Mouse (Mus musculus) right cerebral cortex, postnatal 25 days (tissue): ENCODE data around the gene Zmynd10.
A peak's percentile ranks its signal among the peaks of the same experiment; 100 is the strongest.

ENCODE experiments used
- DNase-seq: peaks from one replicate; pipeline ENCODE4 v3.0.0; 2022

Zmynd10 gene

DNA sequence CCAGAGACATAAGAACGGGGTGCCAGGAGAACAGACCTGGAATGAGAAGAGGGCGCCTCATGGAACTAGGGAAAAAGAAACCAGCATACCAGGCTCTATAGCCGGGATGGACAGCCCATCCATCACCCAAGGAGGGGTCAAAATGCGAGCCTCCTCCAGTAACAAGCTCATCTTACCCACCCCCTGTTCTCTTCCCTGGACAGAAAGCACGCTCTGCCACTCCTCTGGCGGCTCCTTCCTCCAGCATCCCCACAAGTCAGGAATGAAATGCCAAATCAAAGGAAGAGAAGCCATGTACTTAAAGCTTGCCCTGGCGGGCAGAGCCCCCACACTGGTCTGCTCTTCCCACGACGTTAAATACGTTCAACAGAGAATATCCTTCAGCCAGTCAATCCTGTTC lies 6.1 kb upstream of the Zmynd10 start:
- no peak for DNase-seq

DNA sequence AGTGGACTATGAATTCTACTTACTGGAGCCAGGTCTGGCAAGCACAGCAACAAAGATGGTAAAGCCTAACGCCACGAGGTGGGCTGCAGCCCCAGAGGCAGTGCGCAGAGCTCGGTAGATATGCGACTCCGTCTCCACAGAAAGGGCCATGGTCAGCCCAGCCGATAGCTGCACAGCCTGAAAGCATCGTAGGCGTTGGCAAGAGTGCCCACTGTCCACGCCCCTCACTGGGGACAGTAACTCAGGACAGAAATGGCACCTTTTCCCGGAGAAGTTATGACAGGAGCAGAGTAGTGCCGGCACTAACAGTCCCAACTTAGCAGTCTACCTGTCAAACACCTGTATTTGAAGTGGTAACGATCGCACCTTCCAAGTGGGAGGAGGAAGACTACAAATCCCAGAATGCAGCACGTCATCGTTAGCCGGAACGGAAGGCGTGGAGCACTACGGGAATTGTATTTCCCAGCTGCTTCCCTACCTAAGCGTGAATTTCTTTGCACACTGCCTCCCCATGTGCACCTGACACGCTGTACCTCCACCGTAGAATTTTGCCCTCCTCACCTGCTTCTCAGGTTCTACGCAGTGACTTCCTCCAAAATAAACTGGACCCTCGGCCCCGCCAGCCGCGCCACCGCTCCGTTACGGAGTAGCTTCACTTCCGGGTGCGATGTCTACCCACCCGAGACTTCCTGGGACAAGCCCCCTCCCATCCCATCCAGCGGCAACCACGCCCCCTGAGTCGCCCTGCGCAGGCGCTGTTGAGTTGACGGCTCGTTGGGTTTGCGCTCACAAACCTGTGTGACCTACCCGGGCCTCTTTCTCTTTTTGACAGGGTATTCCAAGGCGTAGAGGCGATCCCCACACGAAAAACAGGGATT lies 5.4 kb upstream of the Zmynd10 start, which contains the start of the genes Cyb561d2 and Nprl2:
TSS of gene Cyb561d2 (minus strand) at position 720 of the 878 bp plus-strand sequence.
TSS of gene Nprl2 (plus strand) at position 753 of the 878 bp plus-strand sequence.
- DNase-seq: peak; percentile 96

DNA sequence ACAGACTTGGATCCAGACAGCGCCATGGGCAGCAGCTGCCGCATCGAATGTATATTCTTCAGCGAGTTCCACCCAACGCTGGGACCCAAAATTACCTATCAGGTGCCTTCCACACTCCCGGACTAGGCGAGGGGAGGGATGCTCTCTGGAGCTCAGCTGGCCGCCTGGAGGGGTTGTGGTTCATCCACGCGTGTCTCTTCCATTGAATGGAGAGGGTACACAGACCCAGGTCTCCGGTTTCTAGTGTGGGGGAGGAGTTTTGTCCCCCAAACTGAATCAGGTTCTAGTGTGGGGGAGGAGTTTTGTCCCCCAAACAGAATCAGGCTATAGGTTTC lies 4.8 kb upstream of the Zmynd10 start:
- no peak for DNase-seq

DNA sequence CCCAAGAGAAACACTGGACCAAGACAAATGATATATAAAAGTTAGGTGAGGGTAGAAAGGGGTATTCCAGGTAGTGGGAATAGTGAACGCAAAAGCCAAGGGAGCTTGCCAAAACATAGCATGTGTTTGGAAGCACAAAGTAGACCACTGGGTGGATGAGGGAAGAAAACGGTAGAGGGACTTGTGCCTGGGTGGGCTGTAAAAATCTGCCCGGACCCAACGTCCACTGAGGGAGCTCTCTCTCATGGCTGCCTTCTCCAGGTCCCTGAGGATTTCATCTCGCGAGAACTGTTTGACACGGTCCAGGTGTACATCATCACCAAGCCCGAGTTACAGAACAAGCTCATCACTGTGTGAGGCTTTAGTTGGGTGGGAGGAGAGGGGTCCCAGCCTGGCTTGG lies 4.4 kb upstream of the Zmynd10 start:
- DNase-seq: no peak

DNA sequence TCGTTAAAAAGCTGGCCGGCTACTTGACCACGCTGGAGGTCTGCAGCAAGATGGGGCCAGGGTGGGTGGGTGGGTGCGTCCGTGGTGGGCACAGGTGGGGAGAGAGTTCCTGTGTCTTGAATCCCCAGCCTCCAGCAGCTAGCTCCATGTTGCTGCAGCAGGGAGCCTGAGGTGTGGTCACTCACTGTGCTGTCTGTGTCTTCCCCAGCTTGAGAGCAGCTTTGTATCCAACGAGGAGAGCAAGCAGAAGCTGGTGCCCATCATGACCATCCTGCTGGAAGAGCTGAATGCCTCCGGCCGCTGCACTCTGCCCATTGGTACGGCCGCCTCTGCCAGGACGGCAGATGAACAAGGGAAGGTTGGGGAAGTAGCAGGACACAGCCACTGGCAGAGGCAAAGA lies 3.8 kb upstream of the Zmynd10 start:
- no peak for DNase-seq

DNA sequence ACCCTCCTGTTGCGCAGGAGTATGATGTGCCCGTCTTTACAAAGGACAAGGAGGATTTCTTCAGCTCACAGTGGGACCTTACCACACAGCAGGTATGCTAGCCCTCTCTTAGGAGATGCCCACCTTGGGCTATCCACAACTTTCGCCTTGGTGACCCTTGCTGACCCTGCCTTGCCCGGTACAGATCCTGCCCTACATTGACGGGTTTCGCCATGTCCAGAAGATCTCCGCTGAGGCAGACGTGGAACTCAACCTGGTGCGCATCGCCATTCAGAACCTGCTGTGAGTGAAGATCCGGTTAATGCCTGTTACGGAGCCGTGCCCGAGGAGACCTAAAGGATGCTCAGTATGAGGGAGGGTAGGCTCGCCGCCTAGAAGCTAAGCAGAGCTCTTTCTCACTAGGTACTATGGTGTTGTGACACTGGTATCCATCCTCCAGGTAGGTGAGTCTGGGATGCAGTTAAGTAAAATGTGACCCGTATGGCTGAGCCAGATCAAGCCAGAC lies 2.9 kb upstream of the Zmynd10 start:
- DNase-seq: no peak

DNA sequence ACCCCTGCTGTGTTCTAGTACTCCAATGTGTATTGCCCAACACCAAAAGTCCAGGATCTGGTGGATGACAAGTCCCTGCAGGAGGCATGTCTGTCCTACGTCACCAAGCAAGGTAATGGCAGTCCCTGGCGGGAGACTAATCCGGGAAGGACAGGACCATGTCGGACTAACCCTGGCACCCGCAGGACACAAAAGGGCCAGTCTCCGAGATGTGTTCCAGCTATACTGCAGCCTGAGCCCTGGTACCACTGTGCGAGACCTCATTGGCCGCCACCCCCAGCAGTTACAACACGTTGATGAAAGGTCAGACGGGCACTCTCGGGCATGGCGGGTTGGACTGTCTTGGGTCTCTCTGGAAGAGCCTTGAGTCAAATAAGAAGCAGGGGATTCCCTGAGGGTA lies 2.4 kb upstream of the Zmynd10 start:
- DNase-seq: no peak

DNA sequence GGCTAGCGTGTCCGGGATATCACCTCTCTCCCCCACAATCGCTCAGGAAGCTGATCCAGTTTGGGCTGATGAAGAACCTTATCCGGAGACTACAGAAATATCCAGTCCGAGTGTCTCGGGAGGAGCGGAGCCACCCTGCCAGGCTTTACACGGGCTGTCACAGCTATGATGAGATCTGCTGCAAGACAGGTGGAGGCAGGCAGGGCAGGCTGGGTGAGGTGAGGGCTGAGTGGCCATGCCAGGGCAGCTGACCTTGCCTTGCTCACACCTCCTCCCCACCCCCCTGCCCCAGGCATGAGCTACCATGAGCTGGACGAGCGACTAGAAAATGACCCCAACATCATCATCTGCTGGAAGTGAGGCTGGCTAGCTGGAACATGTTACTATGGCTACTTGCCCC lies 1.9 kb upstream of the Zmynd10 start:
- DNase-seq: no peak

DNA sequence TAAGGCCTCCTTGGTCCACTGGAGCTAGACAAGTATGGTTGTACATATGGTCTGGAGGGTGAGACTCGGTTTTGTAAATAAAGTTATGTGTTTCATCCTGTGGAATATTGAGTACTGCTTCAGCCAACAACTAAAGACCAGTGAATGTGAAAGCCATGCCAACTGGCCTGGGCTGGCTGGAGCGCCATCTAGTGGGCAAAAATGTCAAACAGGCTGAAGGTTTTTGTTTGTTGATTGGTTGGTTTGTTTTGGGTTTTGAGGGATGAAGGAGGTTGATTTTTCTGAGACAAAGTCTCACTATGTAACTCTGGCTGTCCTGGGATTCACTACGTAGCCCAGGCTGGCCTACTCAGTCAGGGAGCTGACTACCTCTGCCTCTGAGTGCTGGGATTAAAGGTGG lies 1.5 kb upstream of the Zmynd10 start:
- no peak for DNase-seq

DNA sequence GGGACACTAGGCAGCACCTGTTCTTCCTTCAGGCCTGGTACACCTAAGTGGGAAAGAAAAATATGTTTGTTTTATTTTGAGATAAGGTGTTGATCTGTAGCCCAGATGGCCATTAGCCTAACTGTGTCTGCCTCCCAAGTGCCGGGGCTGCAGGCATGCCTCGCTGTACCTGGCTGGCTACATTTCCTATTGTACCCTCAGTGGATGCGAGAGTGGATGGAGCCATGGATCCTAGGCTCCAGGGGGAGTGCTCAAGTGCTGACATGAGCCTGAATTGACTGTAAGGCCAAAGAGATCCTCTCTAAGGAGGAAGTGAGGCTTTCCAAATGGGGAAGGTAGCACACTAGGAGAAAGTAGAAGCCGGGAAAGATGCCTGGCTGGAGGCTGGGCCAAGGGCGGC lies 859 bp downstream of the Zmynd10 start:
- DNase-seq: no peak

DNA sequence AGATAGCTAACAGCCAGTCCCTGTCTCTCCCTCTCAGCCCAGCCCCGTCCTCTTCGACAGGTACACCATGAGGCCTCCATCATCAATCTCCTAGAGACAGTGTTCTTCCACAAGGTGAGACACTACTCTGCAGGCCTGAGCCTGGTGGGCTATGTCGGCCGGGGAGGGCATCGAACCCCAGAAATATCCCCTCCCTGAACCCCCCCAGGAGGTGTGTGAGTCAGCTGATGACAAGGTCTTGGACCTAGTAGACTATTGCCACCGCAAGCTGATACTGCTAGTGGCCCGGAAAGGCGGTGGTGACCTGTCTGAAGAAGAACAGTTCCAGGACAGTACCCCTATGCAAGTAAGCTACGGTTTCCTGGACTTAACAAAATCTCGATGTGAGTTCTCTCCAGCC lies 1.7 kb downstream of the Zmynd10 start:
- DNase-seq: no peak

DNA sequence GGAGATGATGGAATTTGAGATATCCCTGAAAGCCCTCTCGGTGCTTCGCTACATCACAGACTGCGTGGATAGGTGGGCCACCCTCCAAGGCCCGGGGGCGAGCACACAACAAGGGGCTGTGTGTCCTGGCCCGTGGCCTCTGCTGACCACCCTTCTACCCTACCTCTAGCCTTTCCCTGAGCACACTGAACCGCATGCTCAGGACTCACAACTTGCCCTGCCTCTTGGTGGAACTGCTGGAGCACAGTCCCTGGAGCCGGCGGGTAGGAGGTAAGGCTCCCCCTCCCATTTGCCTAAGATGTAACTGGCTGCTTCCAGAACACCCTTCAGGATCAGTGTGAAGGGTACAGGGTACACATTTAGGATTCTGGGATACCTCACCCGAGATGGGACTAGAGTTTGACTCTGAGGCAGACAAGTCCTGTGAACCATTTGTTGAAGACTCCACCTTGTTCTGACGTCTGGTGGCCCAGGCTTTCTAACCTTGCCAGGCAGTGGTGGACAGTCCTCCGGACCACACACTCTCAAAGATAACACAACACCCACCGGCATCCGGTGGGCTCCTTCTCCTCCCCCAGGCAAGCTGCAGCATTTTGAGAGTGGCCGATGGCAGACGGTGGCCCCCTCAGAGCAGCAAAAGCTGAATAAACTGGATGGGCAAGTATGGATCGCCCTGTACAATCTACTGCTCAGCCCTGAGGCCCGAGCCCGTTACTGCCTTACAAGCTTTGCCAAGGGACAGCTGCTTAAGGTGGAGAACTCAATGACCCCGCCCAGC lies 2.4 kb downstream of the Zmynd10 start:
- no peak for DNase-seq

DNA sequence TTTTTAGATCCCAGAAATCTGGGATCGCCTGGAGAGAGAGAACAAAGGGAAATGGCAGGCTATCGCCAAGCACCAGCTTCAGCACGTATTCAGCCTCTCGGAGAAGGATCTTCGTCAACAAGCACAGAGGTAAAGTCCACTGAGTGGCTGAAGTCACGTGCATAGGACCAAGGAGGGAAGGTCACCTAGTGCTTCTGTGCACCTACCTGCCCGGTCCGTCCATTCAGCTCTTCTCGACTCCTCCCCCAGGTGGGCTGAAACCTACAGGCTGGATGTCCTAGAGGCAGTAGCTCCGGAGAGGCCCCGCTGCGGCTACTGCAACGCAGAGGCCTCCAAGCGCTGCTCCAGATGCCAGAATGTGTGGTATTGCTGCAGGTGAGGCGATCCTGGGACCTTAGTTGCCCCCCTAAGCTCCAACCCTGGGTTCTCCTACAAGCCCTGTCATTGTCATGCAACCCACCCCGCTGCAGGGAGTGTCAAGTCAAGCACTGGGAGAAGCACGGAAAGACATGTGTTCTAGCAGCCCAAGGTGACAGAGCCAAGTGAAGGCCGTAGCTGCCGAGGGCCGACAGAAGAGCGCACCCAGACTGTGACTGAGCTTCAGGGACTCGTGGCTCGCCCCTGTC lies 3.5 kb downstream of the Zmynd10 start:
- no peak for DNase-seq

DNA sequence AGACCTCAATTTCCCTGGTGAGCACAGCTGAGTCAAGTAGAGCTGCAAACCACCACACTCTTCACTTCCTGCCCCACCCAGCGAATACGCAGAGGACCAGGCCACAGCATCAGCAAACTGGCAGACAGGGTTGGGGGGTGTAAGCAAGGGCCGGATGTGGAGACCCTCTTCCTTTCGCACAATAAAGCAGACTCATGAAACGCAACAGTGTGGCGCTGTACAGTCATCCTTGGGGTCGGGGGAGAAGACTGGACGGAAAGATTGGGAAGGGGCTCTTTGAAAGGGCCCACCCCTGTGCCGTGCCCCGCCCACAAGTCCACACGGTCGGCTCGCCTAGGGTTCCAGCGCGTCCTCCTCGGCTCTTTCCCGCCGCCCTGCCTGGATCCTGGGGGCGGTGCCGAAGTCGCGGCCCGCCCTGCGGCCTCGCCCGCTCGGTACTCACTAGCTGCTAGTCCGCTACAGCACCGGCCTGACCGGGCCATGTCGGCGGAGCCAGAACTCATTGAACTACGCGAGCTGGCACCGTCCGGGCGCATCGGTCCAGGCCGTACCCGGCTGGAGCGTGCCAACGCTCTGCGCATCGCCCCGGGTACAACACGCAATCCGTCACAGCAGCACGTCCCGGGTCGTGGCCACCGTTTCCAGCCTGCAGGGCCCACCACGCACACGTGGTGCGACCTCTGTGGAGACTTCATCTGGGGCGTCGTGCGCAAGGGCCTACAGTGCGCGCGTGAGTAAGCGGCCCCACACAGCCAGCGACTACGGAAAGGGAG lies 4.2 kb downstream of the Zmynd10 start, which contains the start of gene Rassf1:
TSS of gene Rassf1 (plus strand) at position 439 of the 773 bp plus-strand sequence.
- DNase-seq: no peak

DNA sequence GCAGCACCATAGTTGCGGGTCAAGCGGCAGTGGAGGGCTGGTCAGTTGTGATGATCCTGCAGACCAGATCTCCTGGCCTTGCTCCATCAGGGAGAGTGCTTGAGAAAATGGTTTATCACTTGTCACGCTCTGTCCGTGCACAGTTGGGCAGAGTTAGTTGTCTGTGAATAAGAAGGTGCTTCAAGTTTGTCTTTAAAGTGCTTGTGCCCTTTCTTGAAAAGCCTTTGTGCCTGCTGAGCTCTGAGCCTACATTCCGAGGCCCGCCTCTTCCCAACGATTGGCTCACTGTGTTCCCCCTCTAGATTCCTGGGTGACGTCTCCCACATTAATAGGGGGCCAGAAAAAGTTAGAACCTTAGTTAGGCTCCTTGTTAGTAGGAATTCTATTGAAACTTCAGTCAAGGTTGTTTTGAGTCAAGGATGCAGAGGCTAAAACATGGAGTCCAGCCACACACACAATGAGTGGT lies 4.8 kb downstream of the Zmynd10 start:
- no peak for DNase-seq

DNA sequence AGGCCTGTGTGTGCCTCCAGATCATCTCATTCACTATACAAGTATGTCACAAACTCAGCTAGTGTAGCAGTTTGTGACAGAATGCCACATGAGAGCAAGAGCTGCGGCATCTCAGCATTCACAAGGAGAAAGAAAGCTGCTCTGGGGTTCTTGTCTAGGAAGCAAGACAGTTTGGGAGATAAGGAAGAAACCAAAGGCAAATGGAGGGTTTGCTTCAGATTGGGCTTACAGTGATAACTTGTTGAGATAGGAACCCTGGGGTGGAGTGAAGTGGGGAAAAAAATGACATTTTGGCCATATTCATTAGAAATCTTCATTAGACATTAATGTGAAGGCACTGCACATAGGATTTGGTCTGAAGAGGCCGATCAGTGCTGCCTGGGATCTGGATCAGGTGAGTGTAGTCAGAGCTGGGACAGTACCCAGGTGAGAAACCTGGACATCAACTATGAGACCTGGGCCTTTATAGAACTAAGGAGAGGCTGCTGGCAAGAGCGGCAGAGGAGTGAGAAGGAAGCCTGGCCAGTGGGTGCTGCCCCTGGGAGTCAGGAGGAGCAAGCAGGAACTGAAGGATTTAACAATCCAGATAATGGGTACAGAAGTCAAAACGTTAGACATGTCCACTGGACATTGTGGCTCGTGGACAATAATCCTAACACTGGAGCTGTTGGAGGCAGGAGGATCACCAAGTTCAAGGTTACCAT lies 5.7 kb downstream of the Zmynd10 start:
- DNase-seq: no peak

DNA sequence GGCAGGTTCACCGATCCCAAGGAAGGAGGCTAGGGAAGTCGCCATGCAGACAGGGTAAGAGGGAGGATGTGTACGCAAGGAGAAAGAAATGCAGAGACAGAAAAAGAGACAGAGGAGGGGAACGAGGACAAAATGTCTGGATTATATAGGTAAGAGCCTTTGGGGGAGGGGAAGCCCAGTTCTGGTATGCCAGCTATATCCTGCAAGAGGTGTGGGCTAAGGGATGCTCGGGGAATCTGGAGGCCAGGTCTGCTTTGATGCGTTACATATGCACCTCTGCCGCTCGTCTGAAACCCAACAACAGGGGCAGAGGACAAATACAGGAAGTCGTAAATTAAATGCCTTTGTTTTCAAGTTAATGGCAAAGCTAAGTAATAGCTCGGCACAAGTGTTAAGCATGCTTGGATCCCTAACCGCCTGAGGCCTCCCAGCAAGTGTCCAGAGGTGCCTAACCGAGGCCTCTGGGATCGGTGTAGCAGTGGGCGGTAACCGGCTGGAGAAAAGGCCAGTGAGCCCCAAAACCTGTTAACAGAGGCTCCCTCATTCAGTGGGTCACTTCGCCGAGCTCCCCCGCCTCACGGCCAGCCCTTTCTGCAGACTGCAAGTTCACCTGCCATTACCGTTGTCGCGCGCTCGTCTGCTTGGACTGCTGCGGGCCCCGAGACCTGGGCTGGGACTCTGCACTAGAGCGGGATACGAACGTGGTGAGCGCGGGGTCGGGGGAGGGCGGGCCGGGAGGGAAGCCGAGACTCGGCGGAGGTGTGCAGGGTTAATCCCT lies 6.6 kb downstream of the Zmynd10 start:
- DNase-seq: no peak

DNA sequence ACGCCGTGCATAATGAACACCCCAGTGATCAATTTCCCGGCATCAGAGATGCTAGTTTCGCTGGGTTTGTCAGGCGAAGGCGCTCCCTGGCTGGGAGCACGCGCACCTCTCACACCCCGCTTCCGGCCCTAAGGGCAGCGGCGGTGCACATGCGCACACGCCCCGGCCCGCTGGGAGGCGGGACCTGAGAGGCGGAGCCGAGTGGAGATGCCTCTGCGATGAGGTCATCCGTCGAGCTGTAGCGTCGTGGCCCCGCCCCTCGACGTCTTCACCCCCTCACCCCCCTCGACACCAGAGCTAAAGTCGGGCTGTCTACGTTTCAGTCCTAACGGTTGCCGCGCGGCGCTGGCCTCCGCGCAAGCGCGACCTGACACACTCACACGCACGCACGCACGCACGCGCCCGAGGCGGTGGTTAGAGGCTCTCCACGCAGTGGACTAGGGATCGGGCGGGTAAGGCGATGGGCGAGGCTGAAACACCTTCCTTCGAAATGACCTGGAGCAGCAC lies 7.3 kb downstream of the Zmynd10 start:
- DNase-seq: peak; percentile 95

DNA sequence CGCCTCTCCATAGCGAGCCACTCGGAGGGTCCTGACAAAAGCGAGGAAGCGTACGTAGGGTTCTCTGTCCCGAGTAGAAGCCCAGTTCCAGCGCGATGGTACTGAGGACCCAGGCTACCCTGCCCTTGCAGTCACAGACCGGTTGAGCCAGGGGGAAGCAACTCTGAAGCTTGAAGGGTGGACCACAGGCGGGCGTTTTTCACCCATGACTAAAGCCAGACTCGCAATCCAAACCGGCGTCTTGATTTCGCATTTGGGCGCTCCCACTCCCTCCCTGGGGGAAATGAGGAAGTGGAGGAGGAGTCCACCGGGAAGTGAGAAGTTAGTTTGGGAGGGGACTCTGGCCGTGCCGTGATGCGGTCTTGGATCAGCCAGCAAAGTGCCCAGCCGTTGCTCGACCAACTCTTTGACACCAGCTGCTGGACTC lies 7.9 kb downstream of the Zmynd10 start:
- no peak for DNase-seq

DNA sequence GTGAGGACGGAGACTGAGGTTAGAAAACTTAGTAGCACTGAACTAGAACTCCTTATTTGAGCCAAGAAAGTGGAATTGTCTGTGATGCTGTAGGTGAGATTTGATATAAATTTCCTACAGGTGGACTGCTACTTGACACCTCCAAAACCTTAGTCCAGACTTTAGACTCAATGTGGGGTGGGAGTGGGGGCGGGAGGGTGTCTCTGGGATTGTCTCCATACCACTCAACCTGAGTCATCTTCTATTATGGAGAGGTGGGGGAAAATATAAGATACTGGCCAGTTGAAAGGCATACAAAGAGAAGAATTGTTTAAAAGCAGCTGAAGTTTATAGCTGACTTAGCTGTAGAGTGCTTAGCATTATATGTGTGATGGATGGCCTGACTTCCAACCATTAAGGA lies 8.6 kb downstream of the Zmynd10 start:
- DNase-seq: no peak

DNA sequence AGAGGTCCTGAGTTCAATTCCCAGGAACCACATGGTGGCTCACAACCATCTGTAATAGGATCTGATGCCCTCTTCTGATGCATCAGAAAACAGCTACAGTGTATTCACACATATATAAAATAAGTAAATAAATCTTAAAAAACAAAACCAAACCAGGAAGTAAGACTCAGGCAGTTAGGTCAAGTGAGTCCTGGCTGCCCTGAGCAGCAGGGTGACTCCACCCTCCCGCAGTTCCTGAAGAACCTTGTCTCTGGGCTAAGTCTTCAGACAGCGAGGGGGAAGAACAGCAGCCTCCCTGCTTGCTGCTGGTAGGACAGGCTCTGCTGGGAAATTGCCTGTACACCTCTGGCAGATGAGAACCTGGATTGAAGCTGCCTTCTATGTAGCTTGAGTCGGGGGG lies 9.2 kb downstream of the Zmynd10 start:
- no peak for DNase-seq
